Mouse (Mus musculus): ENCODE measurements around the gene Ubap2. TPM values are rescaled to one million over a fixed set of nuclear protein-coding genes. Genes with fewer than 3 reads are reported as not detected.

Gene Ubap2
- total RNA-seq, 1 experiment, result 41.2 TPM

GRCm38 (mm10) chr4:41314141-41315129, 39.5 kb upstream of the Ubap2 start, which contains the start of gene Dcaf12:
Dcaf12 (minus strand) TSS chr4:41314889.
- Histone ChIP-seq H3K9me3 (ENCODE audit: control insufficient read depth, insufficient read depth, low read depth, low read length) (no peaks in the 10 kb centered on the region), H3K4me3 (ENCODE audit: insufficient read depth in 1 of 2, low read depth in 1 of 2, low read length in 2 of 2, poor library complexity in 1 of 2, severe bottlenecking in 1 of 2) (peak within 1 kb of the TSS; percentile 87 to 93), H3K4me1 (ENCODE audit: control insufficient read depth in 2 of 2, insufficient read depth in 2 of 2, low read length in 2 of 2, poor library complexity in 1 of 2) (peaks cover 0 to 4% of the 10 kb centered on the region in 2 experiments; a peak in 1 of 4 replicates), H3K36me3 (ENCODE audit: control insufficient read depth, insufficient read depth, low read length, poor library complexity, severe bottlenecking) (peaks cover 10% of the 10 kb centered on the region), H3K27ac (ENCODE audit: insufficient read depth, low read depth, low read length, poor library complexity, severe bottlenecking) (peak within 1 kb of the TSS; percentile 41), H3K9ac (ENCODE audit: insufficient read depth, low read depth, low read length, poor library complexity, severe bottlenecking) (peak within 1 kb of the TSS; percentile 89)
- in situ Hi-C loops (cut with MboI; ENCODE audit: low sequenced_read_pairs in 2 of 2, unreplicated experiment in 2 of 2), result no loop called here
- TF ChIP-seq MAFK (IDR thresholded peaks at IDR 0.05; ENCODE audit: insufficient read depth, low read depth, low read length) (no peak), ZC3H11A (IDR thresholded peaks at IDR 0.05; ENCODE audit: borderline replicate concordance, low read depth, low read length) (no peak), HCFC1 (IDR thresholded peaks at IDR 0.05; ENCODE audit: borderline replicate concordance, insufficient read depth, low read length) (peak; percentile 71; the same call in 1 of the 2 replicates), CHD2 (IDR thresholded peaks at IDR 0.05; ENCODE audit: low read depth, low read length) (no peak)
- DNase-seq (ENCODE audit: low read depth, low spot score), result peak; percentile 95

DNA sequence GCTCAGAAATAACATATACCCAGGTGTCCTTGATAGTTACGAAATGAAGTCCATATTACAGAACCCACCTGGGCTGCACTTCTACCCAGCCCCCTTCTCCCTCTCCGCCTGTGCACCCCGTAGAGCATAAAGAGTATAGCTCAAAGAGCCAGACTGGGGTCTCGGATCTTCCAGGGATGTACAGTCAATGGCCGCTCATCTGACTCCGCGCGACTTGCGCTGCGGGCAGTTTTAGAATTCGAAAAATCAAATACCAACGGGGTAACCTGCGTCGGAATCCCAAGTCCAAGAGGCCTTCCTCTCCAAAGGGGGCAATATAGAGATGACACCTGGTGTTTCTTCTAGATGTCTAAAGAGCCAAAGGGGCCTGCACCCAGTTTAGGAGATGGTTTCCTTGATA, 38.8 kb upstream of the Ubap2 start:
- Histone ChIP-seq H3K4me3 (ENCODE audit: insufficient read depth in 1 of 2, low read depth in 1 of 2, low read length in 2 of 2, poor library complexity in 1 of 2, severe bottlenecking in 1 of 2) (peak overlapping the region; percentile 87 to 93), H3K9me3 (ENCODE audit: control insufficient read depth, insufficient read depth, low read depth, low read length) (no peaks in the 10 kb centered on the region), H3K36me3 (ENCODE audit: control insufficient read depth, insufficient read depth, low read length, poor library complexity, severe bottlenecking) (peaks cover 12% of the 10 kb centered on the region), H3K9ac (ENCODE audit: insufficient read depth, low read depth, low read length, poor library complexity, severe bottlenecking) (peak overlapping the region; percentile 89), H3K27ac (ENCODE audit: insufficient read depth, low read depth, low read length, poor library complexity, severe bottlenecking) (no peak overlapping the region), H3K4me1 (ENCODE audit: control insufficient read depth in 2 of 2, insufficient read depth in 2 of 2, low read length in 2 of 2, poor library complexity in 1 of 2) (peaks cover 0 to 4% of the 10 kb centered on the region in 2 experiments; a peak in 1 of 4 replicates)
- DNase-seq (ENCODE audit: low read depth, low spot score), result no peak
- TF ChIP-seq MAFK (IDR thresholded peaks at IDR 0.05; ENCODE audit: insufficient read depth, low read depth, low read length) (no peak), ZNF384 (IDR thresholded peaks at IDR 0.05; ENCODE audit: low read depth, low read length) (no peak), ZC3H11A (IDR thresholded peaks at IDR 0.05; ENCODE audit: borderline replicate concordance, low read depth, low read length) (no peak), CHD2 (IDR thresholded peaks at IDR 0.05; ENCODE audit: low read depth, low read length) (no peak), HCFC1 (IDR thresholded peaks at IDR 0.05; ENCODE audit: borderline replicate concordance, insufficient read depth, low read length) (no peak)
- in situ Hi-C loops (cut with MboI; ENCODE audit: low sequenced_read_pairs in 2 of 2, unreplicated experiment in 2 of 2), result no loop called here

GRCm38 (mm10) chr4:41310567-41311563, 35.9 kb upstream of the Ubap2 start:
- no peak overlapping the region for H3K4me3 ChIP-seq (ENCODE audit: insufficient read depth in 1 of 2, low read depth in 1 of 2, low read length in 2 of 2, poor library complexity in 1 of 2, severe bottlenecking in 1 of 2)
- TF ChIP-seq HCFC1 (IDR thresholded peaks at IDR 0.05; ENCODE audit: borderline replicate concordance, insufficient read depth, low read length) (no peak), CHD2 (IDR thresholded peaks at IDR 0.05; ENCODE audit: low read depth, low read length) (no peak)
- H3K36me3 ChIP-seq (ENCODE audit: control insufficient read depth, insufficient read depth, low read length, poor library complexity, severe bottlenecking), result peaks cover 16% of the 10 kb centered on the region
- no peak for DNase-seq (ENCODE audit: low read depth, low spot score)
- H3K4me1 ChIP-seq (ENCODE audit: control insufficient read depth in 2 of 2, insufficient read depth in 2 of 2, low read length in 2 of 2, poor library complexity in 1 of 2), result peaks cover 0 to 10% of the 10 kb centered on the region in 2 experiments; a peak in 2 of 4 replicates
- in situ Hi-C loops (cut with MboI; ENCODE audit: low sequenced_read_pairs in 2 of 2, unreplicated experiment in 2 of 2), result no loop called here
- H3K9me3 ChIP-seq (ENCODE audit: control insufficient read depth, insufficient read depth, low read depth, low read length), result no peaks in the 10 kb centered on the region
- no peak overlapping the region for H3K27ac ChIP-seq (ENCODE audit: insufficient read depth, low read depth, low read length, poor library complexity, severe bottlenecking)
- no peak overlapping the region for H3K9ac ChIP-seq (ENCODE audit: insufficient read depth, low read depth, low read length, poor library complexity, severe bottlenecking)

DNA sequence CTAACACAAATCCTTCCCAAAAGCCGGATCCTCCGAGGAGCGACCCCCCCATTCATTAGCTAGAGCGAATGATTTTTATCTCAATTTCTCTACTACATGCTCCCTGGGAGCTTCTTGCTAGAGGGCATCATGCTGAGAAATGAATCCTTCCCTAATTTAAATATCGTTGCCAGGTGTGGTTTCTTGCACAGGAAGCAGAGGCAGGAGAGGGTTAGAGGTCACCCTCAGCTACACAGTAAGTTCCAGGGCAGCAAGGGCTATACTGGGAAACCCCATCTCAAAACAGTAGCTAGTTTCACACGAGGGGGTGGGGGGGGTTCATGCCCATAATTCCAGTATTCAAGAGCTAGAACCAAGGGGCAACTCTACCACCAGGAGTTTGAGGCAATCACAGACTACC, 32.5 kb upstream of the Ubap2 start:
- peaks cover 3 to 22% of the 10 kb centered on the region in 2 experiments; a peak in 3 of 4 replicates for H3K4me1 ChIP-seq (ENCODE audit: control insufficient read depth in 2 of 2, insufficient read depth in 2 of 2, low read length in 2 of 2, poor library complexity in 1 of 2)
- peaks cover 22% of the 10 kb centered on the region for H3K36me3 ChIP-seq (ENCODE audit: control insufficient read depth, insufficient read depth, low read length, poor library complexity, severe bottlenecking)
- H3K9me3 ChIP-seq (ENCODE audit: control insufficient read depth, insufficient read depth, low read depth, low read length), result no peaks in the 10 kb centered on the region
- TF ChIP-seq MAFK (IDR thresholded peaks at IDR 0.05; ENCODE audit: insufficient read depth, low read depth, low read length), result no peak
- no peak for TF ChIP-seq HCFC1 (IDR thresholded peaks at IDR 0.05; ENCODE audit: borderline replicate concordance, insufficient read depth, low read length)
- no peak for TF ChIP-seq ZNF384 (IDR thresholded peaks at IDR 0.05; ENCODE audit: low read depth, low read length)
- no peak for TF ChIP-seq CHD2 (IDR thresholded peaks at IDR 0.05; ENCODE audit: low read depth, low read length)
- no peak for TF ChIP-seq ZC3H11A (IDR thresholded peaks at IDR 0.05; ENCODE audit: borderline replicate concordance, low read depth, low read length)
- no peak overlapping the region for H3K4me3 ChIP-seq (ENCODE audit: insufficient read depth in 1 of 2, low read depth in 1 of 2, low read length in 2 of 2, poor library complexity in 1 of 2, severe bottlenecking in 1 of 2)
- no peak overlapping the region for H3K9ac ChIP-seq (ENCODE audit: insufficient read depth, low read depth, low read length, poor library complexity, severe bottlenecking)
- H3K27ac ChIP-seq (ENCODE audit: insufficient read depth, low read depth, low read length, poor library complexity, severe bottlenecking), result peak overlapping the region; percentile 5; the same call in 1 of the 2 replicates
- in situ Hi-C loops (cut with MboI; ENCODE audit: low sequenced_read_pairs in 2 of 2, unreplicated experiment in 2 of 2), result no loop called here
- no peak for DNase-seq (ENCODE audit: low read depth, low spot score)

Measured in ES-E14 (cell line).